Mouse (Mus musculus): ENCODE data around the gene Avpr2. TPM values are rescaled to one million over a fixed set of nuclear protein-coding genes. Genes with fewer than 3 reads are reported as not detected.
A peak's percentile ranks its signal among the peaks of the same experiment; 100 is the strongest.

Avpr2 gene
- total and polyA plus RNA-seq, 2 experiments from 2014 or later = not detected

DNA sequence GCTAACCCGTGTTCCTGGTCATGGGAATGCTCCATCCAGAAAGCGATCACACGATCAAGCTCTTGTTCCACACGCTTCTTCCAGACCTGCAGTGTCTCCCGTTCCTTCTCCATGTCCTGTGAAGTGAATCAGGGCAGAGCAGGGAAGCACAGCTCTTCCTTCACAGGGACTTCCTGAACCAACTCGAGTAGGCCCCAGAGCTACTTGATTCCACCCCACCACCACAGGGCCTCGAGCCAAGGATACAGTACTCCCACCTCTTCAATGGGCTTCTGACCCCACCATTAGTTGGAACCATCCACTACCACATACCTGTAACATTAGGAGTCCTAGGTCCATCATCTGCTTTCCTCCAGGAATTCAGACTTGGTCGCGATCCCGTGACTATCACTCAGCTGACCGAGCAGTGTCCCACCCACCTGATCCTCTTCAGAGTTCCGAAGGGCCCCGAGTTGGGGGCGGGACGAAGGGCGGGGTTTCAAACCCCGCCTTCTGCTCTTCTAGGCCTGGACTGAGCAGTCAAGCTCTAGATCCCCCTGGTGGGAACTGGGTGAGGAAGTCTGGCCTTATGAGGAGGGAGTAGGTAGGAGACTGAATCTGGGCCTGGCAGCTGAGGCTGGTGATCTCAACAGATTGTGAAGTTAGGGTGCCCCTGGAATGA, 38.6 kb downstream of the Avpr2 start, which contains the start of gene Renbp:
Gene Renbp (minus strand): TSS at position 449 of the 661 bp plus-strand sequence.
- Histone ChIP-seq H3K9me3 (ENCODE audit: low read length) (no peaks in the 10 kb centered on the region), H3K4me1 (ENCODE audit: insufficient read depth) (no peaks in the 10 kb centered on the region), H3K27me3 (ENCODE audit: insufficient read depth, low read length) (no peaks in the 10 kb centered on the region), H3K4me2 (ENCODE audit: low read depth) (no peak within 1 kb of the TSS), H3K4me3 (ENCODE audit: low read depth, low read length) (no peak within 1 kb of the TSS), H3K27ac (ENCODE audit: low read depth, low read length) (no peak within 1 kb of the TSS), H3K9ac (no peak within 1 kb of the TSS), H3K36me3 (ENCODE audit: insufficient read depth) (no peaks in the 10 kb centered on the region)
- WGBS = 45% methylated on average over 17 of the region's 17 CpGs
- ATAC-seq (peak; percentile 27; the same call in 1 of the 2 replicates), DNase-seq (no peak)
- TF ChIP-seq CTCF (IDR thresholded peaks at IDR 0.05; ENCODE audit: low read depth) = no peak

DNA sequence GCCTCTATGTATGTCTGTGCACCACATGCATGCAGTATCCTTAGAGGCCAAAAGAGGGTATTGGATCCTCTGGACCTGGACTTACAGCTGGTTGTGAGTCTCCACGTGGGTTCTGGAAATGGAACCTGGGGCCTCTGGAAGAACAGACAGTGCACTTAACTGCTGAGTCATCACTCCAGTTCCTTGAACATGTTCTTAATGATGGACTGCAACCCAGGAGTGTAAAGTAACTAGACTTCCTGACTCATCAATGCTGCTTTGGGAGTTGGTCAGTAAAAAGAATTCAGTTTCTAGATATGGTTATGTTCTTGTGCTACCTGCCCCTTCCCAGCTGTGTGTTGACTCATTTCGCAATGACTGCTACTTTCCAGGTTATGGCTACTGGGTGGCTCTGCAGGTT, 40.0 kb downstream of the Avpr2 start:
- no peaks in the 10 kb centered on the region for H3K4me1 ChIP-seq (ENCODE audit: insufficient read depth)
- no peak for TF ChIP-seq CTCF (IDR thresholded peaks at IDR 0.05; ENCODE audit: low read depth)
- no peak for ATAC-seq
- H3K9ac ChIP-seq = no peak overlapping the region
- no peaks in the 10 kb centered on the region for H3K9me3 ChIP-seq (ENCODE audit: low read length)
- no peak overlapping the region for H3K4me3 ChIP-seq (ENCODE audit: low read depth, low read length)
- no peak overlapping the region for H3K27ac ChIP-seq (ENCODE audit: low read depth, low read length)
- H3K4me2 ChIP-seq (ENCODE audit: low read depth) = no peak overlapping the region
- WGBS = 78% methylated on average over 2 of the region's 2 CpGs
- no peaks in the 10 kb centered on the region for H3K27me3 ChIP-seq (ENCODE audit: insufficient read depth, low read length)
- H3K36me3 ChIP-seq (ENCODE audit: insufficient read depth) = no peaks in the 10 kb centered on the region
- no peak for DNase-seq

DNA sequence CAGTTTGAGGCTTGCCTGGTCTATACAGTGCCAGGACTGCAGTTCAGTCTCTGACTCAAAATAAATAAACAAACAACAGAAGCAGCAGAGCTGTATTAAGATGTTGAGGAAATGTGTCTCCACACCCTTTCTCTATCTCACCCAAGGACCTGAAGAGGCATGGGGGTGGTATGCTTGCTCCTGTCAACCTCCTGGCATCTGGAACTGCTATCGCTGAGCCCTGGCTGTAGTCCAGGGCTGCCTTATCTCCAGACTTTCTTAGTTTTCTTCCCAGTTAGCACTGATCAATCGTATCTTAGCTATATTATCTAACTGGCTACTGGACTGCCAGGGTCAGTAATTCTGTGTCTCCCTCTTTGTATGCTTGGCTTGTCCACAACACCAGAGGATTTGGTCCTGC, 50.0 kb downstream of the Avpr2 start:
- 82% methylated on average over 2 of the region's 2 CpGs for whole genome bisulfite sequencing

DNA sequence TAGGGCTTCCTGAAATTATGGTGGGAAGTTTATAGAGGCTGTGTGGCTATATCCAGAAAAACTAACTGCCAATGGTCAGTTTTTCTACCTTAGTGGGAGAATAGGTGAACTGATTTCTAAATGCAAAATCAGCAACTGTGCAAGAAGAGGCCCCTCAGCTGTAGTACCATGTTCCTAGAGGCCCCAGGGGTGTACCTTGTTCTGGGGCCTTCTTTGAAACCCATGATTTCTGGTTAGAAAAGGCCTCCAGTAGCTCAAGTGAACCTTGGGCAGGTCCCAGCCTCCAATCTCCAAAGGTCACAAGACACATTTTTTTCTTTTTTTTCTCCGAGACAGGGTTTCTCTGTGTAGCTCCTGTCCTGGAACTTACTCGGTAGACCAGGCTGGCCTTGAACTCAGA, 50.4 kb downstream of the Avpr2 start:
- Histone ChIP-seq H3K4me3 (ENCODE audit: low read depth, low read length) (no peak overlapping the region), H3K9me3 (ENCODE audit: low read length) (no peaks in the 10 kb centered on the region), H3K9ac (no peak overlapping the region), H3K4me1 (ENCODE audit: insufficient read depth) (no peaks in the 10 kb centered on the region), H3K36me3 (ENCODE audit: insufficient read depth) (peaks cover 45% of the 10 kb centered on the region), H3K27me3 (ENCODE audit: insufficient read depth, low read length) (no peaks in the 10 kb centered on the region), H3K4me2 (ENCODE audit: low read depth) (no peak overlapping the region), H3K27ac (ENCODE audit: low read depth, low read length) (no peak overlapping the region)
- TF ChIP-seq CTCF (IDR thresholded peaks at IDR 0.05; ENCODE audit: low read depth) = no peak
- DNase-seq (no peak), ATAC-seq (no peak)
- 84% methylated on average over 2 of the region's 2 CpGs for WGBS

More for the DNA sequence above, 50.0 kb downstream of the Avpr2 start:
- no peaks in the 10 kb centered on the region for H3K4me1 ChIP-seq (ENCODE audit: insufficient read depth)
- H3K9ac ChIP-seq = no peak overlapping the region
- no peak for TF ChIP-seq CTCF (IDR thresholded peaks at IDR 0.05; ENCODE audit: low read depth)
- ATAC-seq (no peak), DNase-seq (no peak)
- H3K4me3 ChIP-seq (ENCODE audit: low read depth, low read length) = no peak overlapping the region
- H3K9me3 ChIP-seq (ENCODE audit: low read length) = no peaks in the 10 kb centered on the region
- H3K27ac ChIP-seq (ENCODE audit: low read depth, low read length) = no peak overlapping the region
- peaks cover 45% of the 10 kb centered on the region for H3K36me3 ChIP-seq (ENCODE audit: insufficient read depth)
- H3K4me2 ChIP-seq (ENCODE audit: low read depth) = no peak overlapping the region
- H3K27me3 ChIP-seq (ENCODE audit: insufficient read depth, low read length) = no peaks in the 10 kb centered on the region

Other genes starting within 250 kb of the Avpr2 start
- gene Pnck, start 232.0 kb upstream of the Avpr2 start, total RNA-seq (2014; rRNA removed) = 104 and 117 TPM in 2 replicates
- gene Pnck, start 232.0 kb upstream of the Avpr2 start, polyA plus RNA-seq (2015; fragmentation: Nextera tagmentation; extraction: Ambion mirVana) = 136 and 145 TPM in 2 replicates
- gene Slc6a8, start 219.0 kb upstream of the Avpr2 start, total RNA-seq (2014; rRNA removed) = 39.5 and 45.4 TPM in 2 replicates
- gene Slc6a8, start 219.0 kb upstream of the Avpr2 start, polyA plus RNA-seq (2015; fragmentation: Nextera tagmentation; extraction: Ambion mirVana) = 3.9 and 5.8 TPM in 2 replicates
- gene Bcap31, start 175.9 kb upstream of the Avpr2 start, total RNA-seq (2014; rRNA removed) = 41.9 and 45.4 TPM in 2 replicates
- gene Bcap31, start 175.9 kb upstream of the Avpr2 start, polyA plus RNA-seq (2015; fragmentation: Nextera tagmentation; extraction: Ambion mirVana) = 113 and 121 TPM in 2 replicates
- gene Abcd1, start 175.5 kb upstream of the Avpr2 start, total RNA-seq (2014; rRNA removed) = 11.7 and 13.8 TPM in 2 replicates
- 6.7 and 7.6 TPM in 2 replicates for gene Abcd1, start 175.5 kb upstream of the Avpr2 start, polyA plus RNA-seq (2015; fragmentation: Nextera tagmentation; extraction: Ambion mirVana)
- 0.62 and 1.6 TPM in 2 replicates for gene Plxnb3, start 135.0 kb upstream of the Avpr2 start, total RNA-seq (2014; rRNA removed)
- 0.29 and 0.45 TPM in 2 replicates for gene Plxnb3, start 135.0 kb upstream of the Avpr2 start, polyA plus RNA-seq (2015; fragmentation: Nextera tagmentation; extraction: Ambion mirVana)
- gene Srpk3, start 117.7 kb upstream of the Avpr2 start, total RNA-seq (2014; rRNA removed) = 0.14 and 0.62 TPM in 2 replicates
- 0.91 and 0.99 TPM in 2 replicates for gene Srpk3, start 117.7 kb upstream of the Avpr2 start, polyA plus RNA-seq (2015; fragmentation: Nextera tagmentation; extraction: Ambion mirVana)
- 177 and 186 TPM in 2 replicates for gene Idh3g, start 105.2 kb upstream of the Avpr2 start, total RNA-seq (2014; rRNA removed)
- gene Idh3g, start 105.2 kb upstream of the Avpr2 start, polyA plus RNA-seq (2015; fragmentation: Nextera tagmentation; extraction: Ambion mirVana) = 208 and 213 TPM in 2 replicates
- gene Ssr4, start 105.1 kb upstream of the Avpr2 start, total RNA-seq (2014; rRNA removed) = 107 and 169 TPM in 2 replicates
- gene Ssr4, start 105.1 kb upstream of the Avpr2 start, polyA plus RNA-seq (2015; fragmentation: Nextera tagmentation; extraction: Ambion mirVana) = 167 and 186 TPM in 2 replicates
- 239 and 252 TPM in 2 replicates for gene Pdzd4, start 67.1 kb upstream of the Avpr2 start, total RNA-seq (2014; rRNA removed)
- gene Pdzd4, start 67.1 kb upstream of the Avpr2 start, polyA plus RNA-seq (2015; fragmentation: Nextera tagmentation; extraction: Ambion mirVana) = 3.4 and 4.0 TPM in 2 replicates
- 225 and 256 TPM in 2 replicates for gene L1cam, start 4.0 kb downstream of the Avpr2 start, total RNA-seq (2014; rRNA removed)
- gene L1cam, start 4.0 kb downstream of the Avpr2 start, polyA plus RNA-seq (2015; fragmentation: Nextera tagmentation; extraction: Ambion mirVana) = 75.9 and 100 TPM in 2 replicates
- gene Arhgap4, start 29.8 kb downstream of the Avpr2 start, total RNA-seq (2014; rRNA removed) = 2.0 and 4.8 TPM in 2 replicates
- gene Arhgap4, start 29.8 kb downstream of the Avpr2 start, polyA plus RNA-seq (2015; fragmentation: Nextera tagmentation; extraction: Ambion mirVana) = 1.1 and 1.6 TPM in 2 replicates
- 68.9 and 71.2 TPM in 2 replicates for gene Naa10, start 29.8 kb downstream of the Avpr2 start, total RNA-seq (2014; rRNA removed)
- gene Naa10, start 29.8 kb downstream of the Avpr2 start, polyA plus RNA-seq (2015; fragmentation: Nextera tagmentation; extraction: Ambion mirVana) = 92.1 and 100 TPM in 2 replicates
- 4.9 and 13.1 TPM in 2 replicates for gene Renbp, start 38.7 kb downstream of the Avpr2 start, total RNA-seq (2014; rRNA removed)
- gene Renbp, start 38.7 kb downstream of the Avpr2 start, polyA plus RNA-seq (2015; fragmentation: Nextera tagmentation; extraction: Ambion mirVana) = 11.7 and 12.4 TPM in 2 replicates
- gene Hcfc1, start 74.3 kb downstream of the Avpr2 start, total RNA-seq (2014; rRNA removed) = 69.7 and 102 TPM in 2 replicates
- gene Hcfc1, start 74.3 kb downstream of the Avpr2 start, polyA plus RNA-seq (2015; fragmentation: Nextera tagmentation; extraction: Ambion mirVana) = 23.1 and 30.8 TPM in 2 replicates
- gene Irak1, start 131.8 kb downstream of the Avpr2 start, total RNA-seq (2014; rRNA removed) = 41.9 and 63.7 TPM in 2 replicates
- gene Irak1, start 131.8 kb downstream of the Avpr2 start, polyA plus RNA-seq (2015; fragmentation: Nextera tagmentation; extraction: Ambion mirVana) = 21.0 and 28.0 TPM in 2 replicates
- gene Opn1mw, start 235.4 kb downstream of the Avpr2 start, total RNA-seq (2014; rRNA removed) = not detected in 2 replicates
- not detected in 2 replicates for gene Opn1mw, start 235.4 kb downstream of the Avpr2 start, polyA plus RNA-seq (2015; fragmentation: Nextera tagmentation; extraction: Ambion mirVana)
- gene Mecp2, start 243.3 kb downstream of the Avpr2 start, total RNA-seq (2014; rRNA removed) = 56.7 and 80.9 TPM in 2 replicates
- gene Mecp2, start 243.3 kb downstream of the Avpr2 start, polyA plus RNA-seq (2015; fragmentation: Nextera tagmentation; extraction: Ambion mirVana) = 11.4 and 12.4 TPM in 2 replicates

Measured in forebrain, postnatal 0 days (tissue).